Mouse (Mus musculus) embryonic facial prominence, embryonic 14.5 days (tissue): ENCODE data around the gene Tmeff1. TPM values are rescaled to one million over a fixed set of nuclear protein-coding genes. Genes with fewer than 3 reads are reported as not detected.

ENCODE experiments used
- ATAC-seq: fragments of 200-750 bp; cut with Nextera tagmentation; 2 replicates; pipeline ENCODE4 v1.8.0; 2017; ENCODE audit warnings: low read depth, moderate number of reproducible peaks, moderate TSS enrichment
- DNase-seq: peaks from one replicate; pipeline ENCODE4 v3.0.0-alpha.2; 2015; ENCODE audit warnings: low spot score
- H3K27ac ChIP-seq: fragments of 300-500 bp; sonication (generic); replicated peaks from 2 replicates; pipeline ENCODE4 v1.5.1; 2014; ENCODE audit warnings: low read depth, mild to moderate bottlenecking, low read length, moderate library complexity
- H3K27me3 ChIP-seq: fragments of 300-500 bp; sonication (generic); replicated peaks from 2 replicates; pipeline ENCODE4 v1.6.1; 2014; ENCODE audit warnings: low read length; ENCODE audit not compliant: control insufficient read depth, insufficient read depth
- H3K36me3 ChIP-seq: fragments of 300-500 bp; sonication (generic); 2 replicates; pipeline ENCODE4 v1.6.1; 2014; ENCODE audit warnings: low read length, mixed read lengths; ENCODE audit not compliant: control insufficient read depth, insufficient read depth
- H3K4me1 ChIP-seq: fragments of 300-500 bp; sonication (generic); 2 replicates; pipeline ENCODE4 v1.6.1; 2014; ENCODE audit warnings: antibody characterized with exemption, low read length; ENCODE audit not compliant: control insufficient read depth, insufficient read depth
- H3K4me2 ChIP-seq: fragments of 300-500 bp; sonication (generic); 2 replicates; pipeline ENCODE4 v1.6.1; 2014; ENCODE audit warnings: low read depth, mild to moderate bottlenecking, low read length, moderate library complexity, mixed read lengths
- H3K4me3 ChIP-seq: fragments of 300-500 bp; sonication (generic); 2 replicates; pipeline ENCODE4 v1.5.1; 2014; ENCODE audit warnings: low read depth, mild to moderate bottlenecking, low read length
- H3K9ac ChIP-seq: fragments of 300-500 bp; sonication (generic); 2 replicates; pipeline ENCODE4 v1.6.1; 2014; ENCODE audit warnings: low read depth, mild to moderate bottlenecking, low read length, moderate library complexity, mixed read lengths
- H3K9me3 ChIP-seq: fragments of 300-500 bp; sonication (generic); 2 replicates; pipeline ENCODE4 v1.6.1; 2016; ENCODE audit warnings: low read length; ENCODE audit not compliant: control insufficient read depth
- WGBS: fragments of 180-500 bp; shearing (Covaris S2); extraction: QIAGEN DNeasy Blood & Tissue Kit; methylation state at CpG from one replicate; pipeline ENCODE4 v1.1.7; 2014; 5-methylcytosine and 5-hydroxymethylcytosine counted together
- polyA plus RNA-seq: library from polyadenylated mRNA; unstranded; fragments of >200 nt; fragmentation: Nextera tagmentation; extraction: Ambion mirVana; gene quantifications from 2 replicates; pipeline ENCODE4 v1.2.1, GENCODE M21; 2014

Tmeff1 gene
- polyA plus RNA-seq, 1 experiment from 2014 or later, result 61.4 TPM

DNA sequence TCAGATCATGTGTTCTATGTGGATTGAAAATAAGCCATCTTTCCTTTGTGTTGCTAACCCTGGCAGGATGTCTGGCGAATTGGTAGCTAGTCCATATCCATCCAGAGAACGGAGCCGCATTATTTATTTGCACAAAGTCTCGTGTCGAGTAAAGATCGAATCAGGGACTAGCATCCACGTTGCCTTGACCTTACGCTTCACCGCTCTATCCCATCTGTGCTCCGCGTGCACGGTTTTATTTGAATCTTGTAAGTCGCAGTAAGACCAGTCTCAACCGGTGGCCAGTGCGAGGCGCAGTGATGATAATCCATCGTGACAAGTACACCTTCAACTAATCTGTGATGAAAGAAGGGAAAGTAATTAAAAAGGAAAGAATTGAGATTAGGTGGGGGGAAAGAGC is 54.5 kb downstream of the Tmeff1 start:
- H3K4me1 ChIP-seq, result no peaks in the 10 kb centered on the region
- H3K36me3 ChIP-seq, result peaks cover 61% of the 10 kb centered on the region
- no peak for DNase-seq
- no peak overlapping the region for H3K9ac ChIP-seq
- no peak overlapping the region for H3K4me3 ChIP-seq
- ATAC-seq, result no peak
- 91% methylated on average over 17 of the region's 17 CpGs for WGBS
- no peak overlapping the region for H3K27ac ChIP-seq
- no peaks in the 10 kb centered on the region for H3K9me3 ChIP-seq
- H3K27me3 ChIP-seq, result no peaks in the 10 kb centered on the region
- no peak overlapping the region for H3K4me2 ChIP-seq

DNA sequence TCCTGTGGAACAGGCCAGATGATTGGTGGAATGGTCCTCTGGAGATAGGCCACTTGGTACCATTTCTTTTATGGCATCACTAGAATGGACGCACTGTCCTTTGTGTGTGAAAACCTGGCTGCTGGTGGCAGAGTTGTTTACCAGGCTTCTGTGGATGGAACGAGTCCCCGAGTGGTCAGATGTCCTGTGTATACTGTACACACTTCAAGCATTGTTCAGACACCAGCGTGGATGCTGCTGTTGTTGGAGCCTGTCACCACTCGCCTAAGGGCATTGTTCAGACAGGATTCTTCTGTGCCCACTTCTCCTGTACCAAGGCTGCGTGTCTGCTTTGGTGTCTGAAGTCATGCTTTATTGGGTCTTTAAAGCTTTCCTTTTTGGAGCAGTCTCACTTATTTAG is 58.8 kb downstream of the Tmeff1 start:
- Histone ChIP-seq H3K4me1 (no peaks in the 10 kb centered on the region), H3K36me3 (peaks cover 78% of the 10 kb centered on the region), H3K27me3 (no peaks in the 10 kb centered on the region), H3K27ac (no peak overlapping the region), H3K4me2 (no peak overlapping the region), H3K9me3 (no peaks in the 10 kb centered on the region), H3K9ac (no peak overlapping the region), H3K4me3 (no peak overlapping the region)
- DNase-seq, result no peak
- no peak for ATAC-seq
- 88% methylated on average over 6 of the region's 6 CpGs for WGBS

DNA sequence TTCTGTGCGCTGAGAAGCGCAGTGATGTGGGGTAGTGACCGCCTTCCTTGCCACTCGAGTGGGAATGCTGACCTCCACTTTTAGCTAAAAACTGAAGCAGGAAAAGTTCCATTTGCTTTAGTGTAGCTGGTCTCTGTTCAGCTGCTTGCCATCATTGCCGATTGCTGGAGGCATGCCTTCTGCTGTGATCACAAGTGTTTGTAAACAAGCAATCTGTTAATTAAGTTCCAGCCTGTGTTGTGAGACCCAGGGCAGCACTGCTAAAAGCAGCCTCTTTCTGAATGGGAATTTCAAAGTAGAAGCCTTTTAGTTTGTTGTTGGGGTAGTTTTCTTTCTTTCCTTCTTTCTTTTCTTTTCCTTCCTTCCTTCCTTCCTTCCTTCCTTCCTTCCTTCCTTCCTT is 61.2 kb downstream of the Tmeff1 start:
- ATAC-seq (no peak), DNase-seq (no peak)
- Histone ChIP-seq H3K9me3 (no peaks in the 10 kb centered on the region), H3K36me3 (peaks cover 78% of the 10 kb centered on the region), H3K27ac (no peak overlapping the region), H3K4me3 (no peak overlapping the region), H3K9ac (no peak overlapping the region), H3K27me3 (no peaks in the 10 kb centered on the region), H3K4me1 (no peaks in the 10 kb centered on the region), H3K4me2 (no peak overlapping the region)
- WGBS, result 91% methylated on average over 5 of the region's 5 CpGs

DNA sequence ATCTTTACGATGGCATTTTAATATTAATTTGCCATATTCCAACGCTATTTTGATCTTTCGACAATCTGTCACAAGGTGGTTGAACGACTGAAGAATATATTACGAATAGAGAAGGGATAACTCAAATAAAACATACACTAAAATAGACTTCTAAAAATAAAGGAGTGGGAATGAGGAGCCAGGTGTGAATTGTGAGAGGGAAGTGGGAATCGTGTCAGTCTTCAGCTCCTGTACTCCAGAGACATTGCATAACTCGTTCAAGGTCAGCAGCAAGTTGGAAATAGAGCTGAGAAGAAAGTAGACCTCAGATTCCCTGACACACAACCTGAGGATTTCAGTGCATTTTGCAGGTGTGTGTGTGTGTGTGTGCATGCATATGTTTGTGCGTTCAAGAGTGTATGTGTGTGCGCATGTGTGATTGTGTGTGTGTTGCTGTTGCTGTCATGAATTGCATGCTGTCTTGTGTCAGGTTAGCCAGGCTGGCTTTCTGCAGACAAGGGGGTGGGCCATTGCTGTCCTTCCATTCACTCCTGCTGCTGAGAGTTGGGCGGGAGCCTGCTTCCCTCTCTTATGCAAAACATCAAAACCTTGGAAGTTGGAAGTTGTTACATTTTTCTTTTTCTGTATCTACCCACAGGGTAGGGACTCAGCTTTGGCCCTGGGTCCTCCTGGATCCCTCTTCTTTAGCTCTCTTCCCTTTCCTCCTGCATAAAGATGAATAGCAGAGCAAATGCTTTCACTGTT is 65.8 kb downstream of the Tmeff1 start:
- Histone ChIP-seq H3K27me3 (no peaks in the 10 kb centered on the region), H3K4me3 (no peak overlapping the region), H3K4me1 (no peaks in the 10 kb centered on the region), H3K9ac (no peak overlapping the region), H3K4me2 (no peak overlapping the region), H3K9me3 (no peaks in the 10 kb centered on the region), H3K36me3 (peaks cover 78% of the 10 kb centered on the region), H3K27ac (no peak overlapping the region)
- DNase-seq (no peak), ATAC-seq (no peak)
- WGBS, result 90% methylated on average over 10 of the region's 10 CpGs

DNA sequence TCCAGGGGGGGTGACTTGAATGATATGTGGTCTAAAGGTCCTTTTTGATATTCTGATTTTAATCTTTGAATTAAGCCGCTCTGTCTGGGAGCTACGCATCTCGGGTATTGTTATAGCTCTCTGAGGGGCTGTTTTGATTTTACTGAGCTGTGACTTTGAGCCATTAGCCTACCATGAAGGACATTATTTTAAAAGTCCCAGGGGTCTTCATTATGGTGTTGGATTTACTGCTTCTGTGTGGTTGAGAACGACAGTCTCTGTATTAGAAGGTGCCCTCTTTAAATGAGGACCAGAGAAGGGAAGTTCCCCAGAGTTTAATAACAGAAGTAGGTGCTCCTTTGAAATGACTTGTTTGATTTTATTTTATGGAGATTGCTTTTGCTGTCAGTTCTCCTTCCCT is 69.1 kb downstream of the Tmeff1 start:
- no peak overlapping the region for H3K4me3 ChIP-seq
- H3K36me3 ChIP-seq, result peaks cover 77% of the 10 kb centered on the region
- no peaks in the 10 kb centered on the region for H3K9me3 ChIP-seq
- H3K4me2 ChIP-seq, result no peak overlapping the region
- ATAC-seq (no peak), DNase-seq (no peak)
- WGBS, result 68% methylated on average over 4 of the region's 4 CpGs
- no peak overlapping the region for H3K9ac ChIP-seq
- H3K4me1 ChIP-seq, result no peaks in the 10 kb centered on the region
- H3K27ac ChIP-seq, result no peak overlapping the region
- no peaks in the 10 kb centered on the region for H3K27me3 ChIP-seq

DNA sequence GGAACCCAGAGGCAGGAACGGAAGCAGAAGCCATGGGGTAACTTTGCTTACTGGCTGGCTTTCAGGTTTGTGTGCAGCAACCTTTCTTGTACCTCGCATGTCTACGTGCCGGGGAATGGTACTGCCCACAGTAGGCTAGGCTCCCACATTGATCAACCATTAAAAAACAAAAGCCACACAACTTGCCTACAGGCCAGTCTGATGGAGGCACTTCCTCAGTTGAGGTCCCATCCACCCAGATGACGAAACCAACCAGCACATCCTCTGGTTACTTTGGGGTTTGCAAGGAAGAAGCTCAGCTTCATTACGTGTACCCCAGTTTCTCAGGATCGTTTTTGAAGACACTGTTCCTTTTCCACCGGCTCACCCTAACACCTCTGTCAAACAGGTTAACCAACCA is 71.6 kb downstream of the Tmeff1 start:
- Histone ChIP-seq H3K4me1 (0 out of 2 replicates have a peak, but pooled peaks cover 5% of the 10 kb centered on the region), H3K36me3 (peaks cover 77% of the 10 kb centered on the region), H3K9me3 (no peaks in the 10 kb centered on the region), H3K27me3 (no peaks in the 10 kb centered on the region), H3K9ac (no peak overlapping the region), H3K4me3 (no peak overlapping the region), H3K4me2 (no peak overlapping the region), H3K27ac (peak overlapping the region; percentile 6; the same call in 1 of the 2 replicates)
- DNase-seq, result no peak
- ATAC-seq, result no peak
- WGBS, result 91% methylated on average over 8 of the region's 8 CpGs

DNA sequence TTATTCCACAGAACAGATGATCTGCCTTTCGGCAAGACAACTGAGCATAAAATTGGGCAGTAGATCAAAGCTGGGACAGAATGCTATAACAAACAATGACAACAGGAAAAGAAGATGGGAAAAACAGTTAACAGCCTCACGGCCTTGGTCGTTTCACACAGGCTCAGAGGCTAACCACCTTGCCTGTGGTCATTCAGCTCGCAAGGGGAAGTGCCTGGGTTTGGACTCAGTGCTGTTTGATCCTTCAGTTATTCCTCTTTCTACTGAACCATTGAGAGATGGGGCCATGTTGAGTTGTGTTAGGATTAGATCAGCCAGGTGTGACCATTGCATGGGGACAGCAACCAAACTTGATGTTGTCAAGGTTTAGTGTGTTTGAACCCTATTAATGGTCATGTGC is 75.2 kb downstream of the Tmeff1 start:
- no peaks in the 10 kb centered on the region for H3K27me3 ChIP-seq
- 0 out of 2 replicates have a peak, but pooled peaks cover 5% of the 10 kb centered on the region for H3K4me1 ChIP-seq
- H3K27ac ChIP-seq, result no peak overlapping the region
- DNase-seq (no peak), ATAC-seq (no peak)
- H3K9ac ChIP-seq, result no peak overlapping the region
- no peak overlapping the region for H3K4me2 ChIP-seq
- peaks cover 75% of the 10 kb centered on the region for H3K36me3 ChIP-seq
- 88% methylated on average over 4 of the region's 4 CpGs for WGBS
- no peaks in the 10 kb centered on the region for H3K9me3 ChIP-seq
- no peak overlapping the region for H3K4me3 ChIP-seq

DNA sequence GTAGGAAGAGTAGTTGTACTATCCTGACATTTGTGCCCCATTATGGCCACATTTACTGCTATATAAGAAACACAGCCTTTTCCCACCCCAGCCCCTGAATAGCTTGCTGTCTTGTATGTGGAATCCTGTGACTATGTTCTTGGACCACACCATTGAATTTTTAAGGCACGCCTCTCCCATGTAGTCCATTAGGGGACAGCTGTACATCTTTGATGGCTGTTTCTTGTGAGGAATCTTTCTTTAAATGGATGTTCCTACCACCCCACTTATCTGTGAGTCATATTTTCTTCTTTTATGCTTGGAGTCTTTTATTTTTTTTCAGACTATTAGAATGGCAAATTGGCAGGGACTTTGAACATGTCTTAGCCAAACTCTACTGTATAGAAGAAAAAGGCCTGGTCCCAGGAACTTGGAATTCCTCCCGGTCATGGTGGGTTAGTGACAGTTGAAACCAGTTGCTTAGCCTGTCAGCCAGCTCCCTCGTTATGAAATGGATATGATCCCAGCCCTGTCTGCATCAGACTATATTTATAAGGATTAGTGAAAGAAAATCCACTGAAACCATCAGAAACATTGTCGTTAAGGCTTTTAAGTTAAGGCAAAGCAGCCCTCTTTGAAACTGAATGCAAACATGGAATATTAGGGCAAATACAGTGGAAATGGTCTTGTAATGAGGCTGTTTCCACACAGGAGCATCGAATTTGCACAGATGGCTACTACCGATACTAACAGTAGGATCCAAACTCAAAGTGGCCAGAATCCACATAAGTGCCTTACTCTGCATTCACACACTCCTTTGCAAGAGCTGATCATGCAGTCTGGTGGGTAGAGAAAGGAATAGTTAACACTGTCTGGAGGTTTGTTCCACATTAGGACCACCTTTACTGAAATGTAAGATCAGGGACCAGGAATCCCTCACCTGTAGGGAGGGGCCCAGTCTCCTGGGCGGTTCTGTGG is 75.9 kb downstream of the Tmeff1 start:
- WGBS, result 72% methylated on average over 7 of the region's 7 CpGs
- Histone ChIP-seq H3K27ac (peak overlapping the region; percentile 52; the same call in 1 of the 2 replicates), H3K4me1 (0 out of 2 replicates have a peak, but pooled peaks cover 5% of the 10 kb centered on the region), H3K4me3 (no peak overlapping the region), H3K4me2 (no peak overlapping the region), H3K9me3 (no peaks in the 10 kb centered on the region), H3K9ac (no peak overlapping the region), H3K27me3 (no peaks in the 10 kb centered on the region), H3K36me3 (peaks cover 70% of the 10 kb centered on the region)
- DNase-seq (peak; percentile 75), ATAC-seq (peak; percentile 71)
